Mouse (Mus musculus) heart, embryonic 12.5 days (tissue): ENCODE data around the gene Vegfa. TPM values are rescaled to one million over a fixed set of nuclear protein-coding genes. Genes with fewer than 3 reads are reported as not detected.
"Not testable (repeated sequence)": the region's sequence is repeated elsewhere in the genome, so short reads cannot be mapped to it uniquely, and the experiment has no call there.

Experiments used
- ATAC-seq: fragments of 200-750 bp; cut with Nextera tagmentation; 2 replicates; pipeline ENCODE4 v1.8.0; 2017; ENCODE audit warnings: moderate TSS enrichment, moderate library complexity; ENCODE audit not compliant: insufficient number of reproducible peaks, low FRiP score
- H3K27ac ChIP-seq: fragments of 300-500 bp; sonication (generic); 2 replicates; pipeline ENCODE4 v1.5.1; 2016; ENCODE audit warnings: mild to moderate bottlenecking, moderate library complexity; ENCODE audit not compliant: poor library complexity, severe bottlenecking
- H3K27me3 ChIP-seq: fragments of 300-500 bp; sonication (generic); replicated peaks from 2 replicates; pipeline ENCODE4 v1.6.1; 2016; ENCODE audit warnings: mild to moderate bottlenecking, moderate library complexity
- H3K36me3 ChIP-seq: fragments of 300-500 bp; sonication (generic); 2 replicates; pipeline ENCODE4 v1.6.1; 2016; ENCODE audit warnings: mild to moderate bottlenecking, moderate library complexity
- H3K4me1 ChIP-seq: fragments of 300-500 bp; sonication (generic); replicated peaks from 2 replicates; pipeline ENCODE4 v1.6.1; 2016; ENCODE audit warnings: mild to moderate bottlenecking
- H3K4me2 ChIP-seq: fragments of 300-500 bp; sonication (generic); 2 replicates; pipeline ENCODE4 v1.6.1; 2016; ENCODE audit warnings: mild to moderate bottlenecking, moderate library complexity
- H3K4me3 ChIP-seq: fragments of 300-500 bp; sonication (generic); 2 replicates; pipeline ENCODE4 v1.5.1; 2016; ENCODE audit warnings: mild to moderate bottlenecking
- H3K9ac ChIP-seq: fragments of 300-500 bp; sonication (generic); 2 replicates; pipeline ENCODE4 v1.6.1; 2016; ENCODE audit warnings: mild to moderate bottlenecking, moderate library complexity
- H3K9me3 ChIP-seq: fragments of 300-500 bp; sonication (generic); replicated peaks from 2 replicates; pipeline ENCODE4 v1.6.1; 2016; ENCODE audit warnings: mild to moderate bottlenecking, moderate library complexity
- WGBS: fragments of 180-500 bp; shearing (Covaris S2); methylation state at CpG from one replicate; pipeline ENCODE4 v1.1.7; 2016; 5-methylcytosine and 5-hydroxymethylcytosine counted together
- polyA plus RNA-seq: library from polyadenylated mRNA; unstranded; fragments of >200 nt; fragmentation: Nextera tagmentation; extraction: Ambion mirVana; gene quantifications from 2 replicates; pipeline ENCODE4 v1.2.1, GENCODE M21; 2016

Gene Vegfa
- polyA plus RNA-seq, 1 experiment from 2014 or later: 6.5 TPM

DNA sequence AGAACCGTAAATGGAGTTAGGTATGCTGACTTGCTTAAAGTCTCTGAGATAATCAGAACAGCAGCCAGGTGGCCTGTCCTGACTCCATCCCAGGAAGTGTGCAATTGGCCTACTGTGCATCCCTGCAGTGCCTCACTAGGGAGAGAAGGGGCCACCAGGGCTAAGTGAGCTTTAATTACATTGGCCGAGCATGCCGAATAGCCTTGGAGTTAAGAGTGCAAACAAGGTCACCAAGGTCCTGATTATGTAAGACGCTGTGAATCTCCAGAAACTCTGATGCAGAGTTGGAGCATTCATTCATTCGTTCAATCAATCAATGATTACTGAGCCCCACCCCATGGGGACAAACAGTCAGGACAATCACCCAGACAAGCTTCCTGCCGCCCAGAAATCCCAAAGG is 33.8 kb downstream of the Vegfa start:
- Histone ChIP-seq H3K9ac (no peak overlapping the region), H3K4me1 (peaks cover 10% of the 10 kb centered on the region; the same call in 1 of the 2 replicates), H3K9me3 (no peaks in the 10 kb centered on the region), H3K27me3 (no peaks in the 10 kb centered on the region), H3K4me2 (no peak overlapping the region), H3K36me3 (no peaks in the 10 kb centered on the region), H3K4me3 (no peak overlapping the region), H3K27ac (no peak overlapping the region)
- no peak for ATAC-seq
- WGBS: 37% methylated on average over 6 of the region's 6 CpGs

DNA sequence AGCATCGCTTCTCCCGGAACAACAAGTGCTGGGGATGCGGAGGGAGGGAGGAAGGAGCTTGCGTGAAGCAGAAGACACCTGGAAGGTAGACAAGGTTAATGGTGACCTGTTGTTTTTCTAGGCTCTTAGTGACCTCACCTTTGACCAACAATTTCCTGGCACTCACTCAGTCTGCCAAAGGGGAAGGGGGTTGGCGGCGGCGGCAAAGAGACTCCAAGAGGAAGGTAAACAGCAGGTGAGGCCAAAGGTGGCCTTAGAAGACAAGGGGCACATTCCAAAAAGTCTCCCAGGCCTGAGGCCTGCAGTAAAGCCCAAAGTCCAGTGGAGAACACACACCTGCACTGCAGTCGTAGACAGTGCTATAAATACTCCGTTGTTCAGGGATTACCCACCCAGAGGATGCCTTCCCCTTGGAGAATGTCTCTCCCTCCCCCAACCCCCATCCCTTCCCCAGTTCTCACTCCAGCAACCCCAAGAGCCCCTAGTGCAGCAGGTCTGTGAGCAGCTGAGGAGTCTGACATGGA is 35.2 kb downstream of the Vegfa start:
- ATAC-seq: no peak
- WGBS: 80% methylated on average over 9 of the region's 9 CpGs

DNA sequence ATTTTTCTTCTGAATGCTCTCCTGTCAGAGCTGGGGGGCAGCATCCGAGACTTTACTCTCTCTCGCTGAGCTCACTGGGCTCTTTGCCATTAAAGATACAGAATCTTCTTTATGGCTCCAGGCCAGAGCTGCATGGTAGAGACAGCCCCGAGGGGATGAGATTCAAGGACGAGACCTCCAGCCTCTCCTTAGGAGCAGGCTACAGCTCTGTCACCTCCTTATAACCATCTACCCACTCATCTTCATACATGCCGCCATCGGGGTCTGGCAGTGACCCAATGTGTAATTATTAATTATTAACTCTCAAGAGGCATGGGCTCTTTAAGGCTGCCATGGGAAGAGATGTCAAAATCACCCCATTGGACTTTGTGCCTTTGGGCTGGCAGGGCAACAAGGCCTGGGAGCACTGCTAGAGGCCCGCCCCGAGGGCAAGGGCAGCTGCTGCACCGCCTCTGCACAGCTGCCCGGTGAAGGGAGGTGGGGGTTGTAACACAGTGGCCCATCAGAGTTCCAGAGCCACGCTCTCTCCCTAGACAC is 37.8 kb downstream of the Vegfa start:
- Histone ChIP-seq H3K4me2 (no peak overlapping the region), H3K4me3 (no peak overlapping the region), H3K36me3 (no peaks in the 10 kb centered on the region), H3K27ac (no peak overlapping the region), H3K4me1 (peaks cover 10% of the 10 kb centered on the region; the same call in 1 of the 2 replicates), H3K9ac (no peak overlapping the region), H3K27me3 (no peaks in the 10 kb centered on the region), H3K9me3 (no peaks in the 10 kb centered on the region)
- no peak for ATAC-seq
- 68% methylated on average over 11 of the region's 11 CpGs for WGBS

More for the DNA sequence above, 35.2 kb downstream of the Vegfa start:
- Histone ChIP-seq H3K27ac (no peak overlapping the region), H3K4me1 (peaks cover 10% of the 10 kb centered on the region; the same call in 1 of the 2 replicates), H3K4me3 (no peak overlapping the region), H3K9me3 (no peaks in the 10 kb centered on the region), H3K9ac (no peak overlapping the region), H3K36me3 (no peaks in the 10 kb centered on the region), H3K4me2 (no peak overlapping the region), H3K27me3 (no peaks in the 10 kb centered on the region)

DNA sequence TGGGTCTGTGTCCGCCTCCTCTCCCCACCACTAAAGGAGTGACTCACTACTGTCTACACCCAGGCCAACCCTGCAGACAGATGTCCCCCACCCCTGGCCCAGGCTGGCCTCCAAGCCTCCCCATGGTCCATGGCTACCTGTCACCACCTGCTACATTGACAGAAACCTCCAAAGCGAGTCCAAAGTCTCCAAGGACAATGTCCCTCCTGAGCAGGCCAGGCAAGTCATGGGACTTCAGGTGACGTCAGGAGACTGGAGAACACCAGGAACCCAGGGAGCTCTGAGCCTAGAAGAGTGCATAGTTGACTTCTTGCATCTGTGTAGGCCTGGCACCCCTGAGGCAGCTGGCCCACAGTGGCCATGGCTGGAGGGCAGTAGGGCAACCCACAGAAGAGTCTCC is 45.3 kb downstream of the Vegfa start:
- Histone ChIP-seq H3K4me3 (no peak overlapping the region), H3K27me3 (no peaks in the 10 kb centered on the region), H3K36me3 (no peaks in the 10 kb centered on the region), H3K27ac (no peak overlapping the region), H3K9me3 (no peaks in the 10 kb centered on the region; the same call in 1 of the 2 replicates), H3K9ac (no peak overlapping the region), H3K4me1 (no peaks in the 10 kb centered on the region), H3K4me2 (no peak overlapping the region)
- whole genome bisulfite sequencing: 75% methylated on average over 3 of the region's 3 CpGs
- ATAC-seq: no peak

DNA sequence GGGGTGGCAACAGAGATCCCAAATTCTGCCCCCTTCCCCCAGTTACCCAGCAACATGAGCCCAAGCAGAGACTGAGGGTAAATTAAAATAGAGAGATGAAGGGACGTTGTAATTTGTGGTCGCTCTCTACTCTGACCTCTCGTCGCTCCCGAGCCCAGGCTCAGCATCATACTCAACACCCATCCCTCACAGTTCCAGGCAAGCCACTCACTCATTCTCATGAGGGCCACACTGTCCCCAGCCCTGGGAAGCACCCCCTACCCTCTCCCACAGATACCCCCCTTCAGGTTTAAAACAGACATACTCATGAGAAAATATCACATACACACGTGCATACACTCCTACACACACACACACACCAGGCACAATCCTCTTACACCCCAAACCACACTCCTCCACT is 45.8 kb downstream of the Vegfa start:
- no peaks in the 10 kb centered on the region; the same call in 1 of the 2 replicates for H3K9me3 ChIP-seq
- no peak overlapping the region for H3K27ac ChIP-seq

DNA sequence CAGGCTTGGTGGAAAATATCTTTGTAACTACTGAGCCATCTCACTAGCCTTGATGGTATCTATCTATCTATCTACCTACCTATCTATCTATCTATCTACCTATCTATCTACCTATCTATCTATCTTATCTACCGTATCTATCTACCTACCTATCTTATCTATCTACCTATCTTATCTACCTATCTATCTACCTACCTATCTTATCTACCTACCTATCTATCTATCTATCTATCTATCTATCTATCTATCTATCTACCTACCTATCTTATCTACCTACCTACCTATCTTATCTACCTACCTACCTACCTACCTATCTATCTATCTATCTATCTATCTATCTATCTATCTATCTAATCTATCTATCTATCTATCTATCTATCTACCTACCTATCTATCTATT is 49.0 kb downstream of the Vegfa start:
- 74% methylated on average over 1 of the region's 1 CpGs for WGBS

More for the DNA sequence above, 45.8 kb downstream of the Vegfa start:
- no peaks in the 10 kb centered on the region for H3K27me3 ChIP-seq
- no peaks in the 10 kb centered on the region for H3K36me3 ChIP-seq
- no peak overlapping the region for H3K4me2 ChIP-seq
- ATAC-seq: no peak
- no peak overlapping the region for H3K4me3 ChIP-seq
- WGBS: 85% methylated on average over 6 of the region's 6 CpGs
- H3K4me1 ChIP-seq: no peaks in the 10 kb centered on the region
- H3K9ac ChIP-seq: no peak overlapping the region

DNA sequence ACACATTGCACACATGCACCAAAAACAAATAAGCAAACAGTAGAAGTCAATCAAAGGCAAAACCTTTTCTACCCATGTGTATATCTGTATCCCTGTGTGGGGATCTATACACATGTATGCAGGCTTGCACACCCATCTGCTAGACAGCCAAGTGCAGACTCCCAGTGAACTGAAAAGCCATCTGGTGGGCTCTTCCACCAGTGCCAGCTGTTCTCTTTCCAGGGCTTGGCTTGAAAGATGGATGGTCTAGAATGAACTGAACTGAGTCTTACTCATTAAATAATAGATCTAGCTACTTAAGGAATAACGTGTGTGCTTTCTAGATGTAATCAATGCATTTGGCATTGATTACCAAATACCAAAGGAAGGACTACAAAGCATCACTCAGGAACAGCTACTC is 50.3 kb downstream of the Vegfa start:
- ATAC-seq: no peak
- H3K27ac ChIP-seq: no peak overlapping the region
- no peaks in the 10 kb centered on the region for H3K36me3 ChIP-seq
- H3K9me3 ChIP-seq: no peaks in the 10 kb centered on the region
- peaks cover 5% of the 10 kb centered on the region; the same call in 1 of the 2 replicates for H3K4me1 ChIP-seq
- H3K4me3 ChIP-seq: no peak overlapping the region
- H3K9ac ChIP-seq: no peak overlapping the region
- H3K4me2 ChIP-seq: no peak overlapping the region
- 64% methylated on average over 1 of the region's 1 CpGs for WGBS
- H3K27me3 ChIP-seq: no peaks in the 10 kb centered on the region; the same call in 1 of the 2 replicates

More for the DNA sequence above, 49.0 kb downstream of the Vegfa start:
- H3K36me3 ChIP-seq, ATAC-seq, H3K27ac ChIP-seq, H3K9ac ChIP-seq, H3K9me3 ChIP-seq, H3K4me2 ChIP-seq, H3K27me3 ChIP-seq, H3K4me3 ChIP-seq, H3K4me1 ChIP-seq: not testable (repeated sequence)

DNA sequence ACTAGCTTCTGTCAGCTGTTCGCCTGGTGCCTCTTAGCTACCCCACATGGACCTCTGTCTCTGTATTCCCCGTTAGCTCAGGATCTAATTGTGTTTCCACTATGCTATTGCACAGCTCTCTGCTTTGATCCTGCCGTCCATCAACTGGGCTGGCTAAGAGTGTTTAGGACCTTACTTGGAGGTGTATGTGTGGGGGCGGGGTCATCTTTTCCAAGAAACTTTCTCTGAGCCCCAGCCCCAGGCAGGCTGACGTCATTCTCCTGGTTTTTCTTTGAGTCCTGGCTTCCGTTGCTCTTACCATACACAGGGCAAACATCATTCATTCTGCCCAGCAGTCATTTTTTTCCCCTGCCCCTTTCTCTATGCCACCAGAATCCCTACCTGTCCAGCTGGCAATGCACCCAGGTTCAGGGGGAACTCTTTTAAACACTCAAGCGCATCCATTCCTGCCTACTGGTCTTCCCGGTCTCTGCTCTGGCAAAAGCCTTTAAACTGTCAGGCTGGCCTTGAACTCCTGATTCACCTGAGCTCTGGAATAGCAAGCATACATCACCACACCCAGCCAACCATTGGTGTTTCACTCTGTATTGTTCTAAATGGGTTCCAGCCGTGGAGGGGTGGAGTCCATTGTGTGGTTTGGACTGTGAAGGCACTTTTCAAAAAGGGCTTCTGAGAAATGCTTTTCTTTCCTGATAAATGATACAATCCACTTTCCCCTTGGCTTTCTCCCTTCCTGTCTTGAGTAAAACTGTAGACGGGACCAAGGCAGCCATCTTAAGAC is 53.0 kb downstream of the Vegfa start:
- Histone ChIP-seq H3K9ac (no peak overlapping the region), H3K4me1 (peaks cover 10% of the 10 kb centered on the region; the same call in 1 of the 2 replicates), H3K36me3 (no peaks in the 10 kb centered on the region), H3K9me3 (no peaks in the 10 kb centered on the region), H3K27me3 (no peaks in the 10 kb centered on the region; the same call in 1 of the 2 replicates), H3K4me2 (no peak overlapping the region), H3K4me3 (no peak overlapping the region), H3K27ac (no peak overlapping the region)
- 65% methylated on average over 10 of the region's 10 CpGs for WGBS
- no peak for ATAC-seq

DNA sequence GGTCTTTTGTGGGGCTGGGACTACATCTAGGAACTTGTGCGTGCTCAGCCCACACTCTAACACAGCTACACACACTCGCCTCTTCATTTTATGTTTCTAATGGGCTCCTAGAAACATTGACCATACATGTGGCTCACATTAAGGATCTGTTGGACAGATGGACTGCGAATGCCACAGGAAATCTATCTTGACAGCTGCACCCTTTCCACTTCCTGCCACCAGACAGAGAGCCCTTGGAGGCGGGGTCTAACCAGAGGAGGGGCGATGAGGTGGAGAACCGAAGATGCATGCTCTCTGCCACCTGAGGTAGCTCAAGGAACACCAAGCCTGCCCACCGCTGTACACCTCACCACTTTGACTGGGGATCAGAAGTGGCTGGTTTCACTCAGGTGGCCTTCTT is 57.7 kb downstream of the Vegfa start:
- H3K27ac ChIP-seq: no peak overlapping the region
- ATAC-seq: no peak

DNA sequence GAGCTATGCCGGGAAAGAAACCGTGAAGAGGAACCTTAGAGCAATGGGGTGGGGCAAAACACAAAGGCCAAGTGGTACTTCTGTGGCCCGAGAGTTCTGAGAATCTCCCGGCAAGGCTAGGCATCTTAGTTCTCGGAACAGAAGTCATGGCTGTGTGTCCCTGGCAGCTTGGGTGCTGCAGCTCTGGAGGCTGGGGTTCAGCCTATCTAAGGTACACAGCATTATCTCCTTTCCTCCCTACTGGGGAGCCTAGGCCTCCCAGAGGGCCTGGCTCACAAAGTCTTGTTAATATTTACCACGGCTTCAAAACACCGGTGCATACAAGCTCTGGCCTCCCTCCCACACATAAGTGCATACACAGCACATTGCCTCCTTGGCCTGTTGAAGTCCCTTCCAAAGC is 59.0 kb downstream of the Vegfa start:
- 61% methylated on average over 7 of the region's 7 CpGs for WGBS
- Histone ChIP-seq H3K27ac (no peak overlapping the region), H3K4me3 (no peak overlapping the region), H3K4me2 (no peak overlapping the region), H3K36me3 (no peaks in the 10 kb centered on the region), H3K27me3 (no peaks in the 10 kb centered on the region), H3K4me1 (peaks cover 7% of the 10 kb centered on the region), H3K9ac (no peak overlapping the region), H3K9me3 (no peaks in the 10 kb centered on the region)
- ATAC-seq: no peak

More for the DNA sequence above, 57.7 kb downstream of the Vegfa start:
- H3K4me2 ChIP-seq: no peak overlapping the region
- 59% methylated on average over 7 of the region's 7 CpGs for WGBS
- no peak overlapping the region for H3K9ac ChIP-seq
- H3K27me3 ChIP-seq: no peaks in the 10 kb centered on the region
- no peaks in the 10 kb centered on the region for H3K9me3 ChIP-seq
- H3K4me1 ChIP-seq: peaks cover 10% of the 10 kb centered on the region
- H3K36me3 ChIP-seq: no peaks in the 10 kb centered on the region
- H3K4me3 ChIP-seq: no peak overlapping the region

DNA sequence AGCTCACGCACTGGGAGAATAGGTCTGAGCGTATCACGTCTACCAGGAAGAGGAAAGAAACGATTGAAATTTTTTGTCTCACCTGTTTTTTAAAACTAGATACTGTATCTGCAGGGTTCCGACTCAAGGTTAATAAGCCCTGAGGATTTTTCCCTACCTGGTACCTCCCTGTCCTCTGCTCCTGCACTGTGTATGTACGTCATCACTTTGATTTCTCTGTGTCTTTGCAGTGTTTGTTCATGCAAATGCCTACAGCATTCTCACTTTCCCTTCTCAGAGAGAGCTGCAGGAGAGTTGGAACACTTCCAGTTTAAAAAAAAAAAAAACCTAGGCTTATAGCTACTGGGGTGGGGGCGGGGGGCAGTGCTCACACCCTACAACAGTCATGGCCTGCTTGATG is 59.8 kb downstream of the Vegfa start:
- no peak overlapping the region for H3K27ac ChIP-seq
- no peaks in the 10 kb centered on the region for H3K36me3 ChIP-seq
- H3K4me1 ChIP-seq: peaks cover 5% of the 10 kb centered on the region; the same call in 1 of the 2 replicates
- no peak for ATAC-seq
- H3K4me3 ChIP-seq: no peak overlapping the region
- H3K4me2 ChIP-seq: no peak overlapping the region
- H3K27me3 ChIP-seq: no peaks in the 10 kb centered on the region
- no peaks in the 10 kb centered on the region for H3K9me3 ChIP-seq
- 76% methylated on average over 7 of the region's 7 CpGs for WGBS
- H3K9ac ChIP-seq: no peak overlapping the region
